Mouse (Mus musculus): ENCODE measurements around the gene Rpl41.
"Not testable (repeated sequence)": the region's sequence is repeated elsewhere in the genome, so short reads cannot be mapped to it uniquely, and the experiment has no call there.

The Rpl41 gene

GRCm38 (mm10) chr10:128556286-128556685, 7.2 kb upstream of the Rpl41 start:
- DNase-seq (ENCODE audit: low read depth, low spot score), result no peak

GRCm38 (mm10) chr10:128555567-128555966, 6.5 kb upstream of the Rpl41 start:
- not testable (repeated sequence) for DNase-seq (ENCODE audit: low read depth, low spot score)

GRCm38 (mm10) chr10:128550144-128550823, 1.2 kb upstream of the Rpl41 start:
- DNase-seq (ENCODE audit: low read depth, low spot score), result not testable (repeated sequence)

GRCm38 (mm10) chr10:128549682-128550057, 565 bp upstream of the Rpl41 start:
- DNase-seq (ENCODE audit: low read depth, low spot score), result not testable (repeated sequence)

DNA sequence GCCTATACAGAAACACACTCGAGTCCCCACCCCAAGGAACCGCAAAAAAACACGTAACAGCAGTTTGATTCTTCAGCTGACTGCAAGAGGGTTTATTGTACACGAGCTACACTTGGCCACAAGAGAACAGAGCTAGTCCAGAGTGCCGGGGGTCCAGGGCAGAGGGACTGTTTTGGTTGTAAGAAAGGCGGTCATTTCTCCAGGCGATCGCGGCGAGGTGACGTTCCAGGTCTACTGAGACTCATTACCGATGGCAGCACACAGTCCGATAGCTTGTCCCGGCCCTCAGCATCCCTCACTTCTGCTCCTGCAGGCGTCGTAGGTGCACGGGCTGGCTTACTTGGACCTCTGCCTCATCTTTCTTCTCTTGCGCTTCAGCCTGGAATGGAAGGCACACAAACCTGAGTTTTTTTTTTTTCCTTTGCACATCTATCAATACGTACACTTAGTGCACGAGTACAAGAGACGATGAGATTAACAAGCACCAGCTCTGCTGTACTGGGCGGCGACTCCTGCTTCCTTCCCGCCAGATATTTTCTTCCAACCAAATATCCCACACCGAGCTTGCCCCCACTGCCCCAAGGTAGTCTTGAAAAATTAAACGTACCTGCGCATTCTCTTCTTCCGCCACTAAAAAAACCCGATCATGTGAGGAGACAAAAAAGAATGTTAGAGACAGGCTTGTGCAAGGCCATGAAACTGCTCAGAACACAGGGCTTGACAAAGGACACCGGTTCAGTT, 884 bp downstream of the Rpl41 start:
- DNase-seq (ENCODE audit: low read depth, low spot score), result not testable (repeated sequence)

DNA sequence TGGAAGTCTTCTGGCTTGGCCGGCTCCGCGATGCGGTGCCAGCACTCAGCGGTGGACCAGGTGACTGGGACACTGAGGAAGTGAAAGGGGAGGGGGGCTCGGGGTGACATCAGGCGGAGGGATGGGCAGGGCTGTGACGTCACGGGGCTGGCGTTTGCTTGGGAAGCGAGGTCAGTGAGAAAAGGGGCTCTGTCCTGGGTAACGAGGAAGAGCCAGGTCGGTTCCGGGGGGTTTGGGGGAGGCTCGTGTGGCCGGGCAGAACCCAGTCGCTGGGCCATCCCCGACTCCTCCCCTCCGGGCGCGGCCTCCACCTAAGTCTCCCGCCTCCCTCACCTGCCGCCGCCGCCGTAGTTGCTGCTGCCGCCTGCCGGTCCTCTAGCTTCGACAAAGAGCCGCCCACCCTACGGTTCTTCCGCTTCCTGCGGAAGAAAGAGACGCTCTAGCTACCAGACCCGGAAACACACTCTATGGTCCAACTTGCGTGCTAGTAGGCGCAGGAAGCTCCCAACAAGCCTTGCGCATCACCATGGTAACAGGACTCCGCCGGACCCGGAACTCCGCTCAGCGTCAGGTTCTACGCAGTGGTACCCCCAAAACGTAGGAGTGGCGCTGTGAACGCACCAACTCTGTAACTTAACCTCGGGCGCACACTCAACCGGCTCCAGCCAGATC, 1.6 kb downstream of the Rpl41 start, which contains the start of gene Zc3h10:
Gene Zc3h10, minus strand, starts transcription at position 414 of the 672 bp plus-strand sequence.
- peak; percentile 98 for DNase-seq (ENCODE audit: low read depth, low spot score)

DNA sequence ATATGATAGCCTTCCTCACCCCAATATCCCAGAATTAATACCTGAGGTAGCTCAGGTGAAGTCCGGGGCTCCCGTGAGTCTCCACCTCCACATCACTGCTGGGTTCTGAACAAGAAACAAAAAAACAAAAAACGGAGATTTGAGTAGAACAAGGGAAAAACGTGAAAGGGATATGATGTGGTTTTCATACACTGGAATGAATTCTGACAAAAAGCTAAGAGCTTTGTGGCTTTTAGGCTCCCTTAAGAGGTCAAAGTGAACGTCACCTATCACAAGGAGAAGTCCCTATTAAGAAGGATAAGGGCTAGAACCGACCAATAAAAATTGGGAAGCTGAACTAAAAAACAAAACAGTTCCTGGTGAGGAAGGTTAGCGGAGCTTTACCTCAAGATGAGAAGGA, 2.3 kb downstream of the Rpl41 start:
- no peak for DNase-seq (ENCODE audit: low read depth, low spot score)

- peak; percentile 71 for DNase-seq (ENCODE audit: low read depth, low spot score)
These were observed 2.7 kb downstream of the Rpl41 start for GRCm38 (mm10) chr10:128546361-128546760.

- DNase-seq (ENCODE audit: low read depth, low spot score), result no peak
These were observed 3.6 kb downstream of the Rpl41 start for GRCm38 (mm10) chr10:128545570-128545898.

DNA sequence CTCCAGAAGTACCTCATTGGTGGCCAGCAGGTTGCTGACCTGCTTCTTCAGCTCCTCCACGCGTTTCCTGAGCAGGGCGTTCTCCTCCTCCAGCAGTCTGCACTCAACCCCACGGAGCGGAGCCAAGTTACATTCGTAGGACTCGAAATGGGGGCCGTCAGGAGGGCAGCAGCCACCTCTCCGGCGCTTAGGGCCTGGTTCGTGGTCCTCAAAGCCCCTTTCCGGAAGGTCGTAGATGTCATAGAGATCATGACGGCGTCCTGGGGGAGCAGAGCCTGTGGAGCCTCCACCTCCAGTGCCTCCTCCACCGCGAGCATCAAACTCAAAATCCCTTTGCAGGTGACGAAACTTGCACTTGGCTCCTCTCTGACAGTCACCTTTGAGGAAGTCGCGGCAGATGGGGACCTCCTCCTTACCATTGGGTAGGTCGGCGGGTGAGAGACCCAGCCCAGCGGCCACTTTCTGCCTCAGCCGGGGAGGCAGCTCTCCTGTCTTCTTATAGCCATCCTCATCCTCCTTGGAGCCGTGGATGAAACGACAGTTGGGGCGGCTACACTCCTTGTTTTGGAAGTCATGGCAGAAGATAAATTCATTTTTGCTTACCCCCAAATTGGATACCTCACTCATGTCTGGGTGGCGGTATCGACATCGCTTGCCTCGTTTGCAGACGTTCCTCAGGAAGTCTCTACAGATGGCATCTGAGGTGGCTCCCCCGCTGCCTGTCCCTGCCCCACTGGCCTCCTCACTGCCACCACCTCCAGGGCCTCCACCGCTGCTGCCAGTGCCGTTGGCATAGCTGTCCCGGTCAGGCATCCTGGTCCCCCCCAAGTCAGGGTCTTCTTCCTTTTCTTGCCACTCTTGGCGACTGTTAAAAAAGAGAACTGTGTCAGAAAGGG, 4.2 kb downstream of the Rpl41 start:
- DNase-seq (ENCODE audit: low read depth, low spot score), result no peak

DNA sequence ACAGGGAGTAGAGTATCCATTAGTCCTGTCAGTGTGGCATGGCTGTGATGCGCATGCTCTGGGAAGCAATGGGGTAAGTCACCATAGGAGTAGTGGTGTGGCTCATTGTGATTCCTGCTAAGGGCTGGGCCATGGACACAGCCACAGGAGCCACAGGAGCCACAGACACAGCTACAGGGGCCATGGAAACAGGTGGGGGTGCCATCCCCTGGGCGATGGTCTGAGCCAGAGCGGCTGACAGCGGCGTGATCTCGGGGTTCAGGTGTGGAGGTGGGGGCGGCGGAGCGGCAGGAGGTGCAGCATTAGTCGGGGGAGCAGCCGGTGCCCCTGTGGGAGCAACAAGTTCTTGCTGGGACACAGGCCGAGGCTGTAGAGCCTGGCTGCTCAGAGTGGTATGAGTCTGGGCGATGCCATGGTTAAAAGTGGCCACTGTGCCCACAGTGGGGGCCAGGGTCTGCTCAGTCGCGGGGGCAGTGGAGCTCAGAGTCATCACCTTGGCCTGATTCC, 4.9 kb downstream of the Rpl41 start:
- DNase-seq (ENCODE audit: low read depth, low spot score), result no peak

DNA sequence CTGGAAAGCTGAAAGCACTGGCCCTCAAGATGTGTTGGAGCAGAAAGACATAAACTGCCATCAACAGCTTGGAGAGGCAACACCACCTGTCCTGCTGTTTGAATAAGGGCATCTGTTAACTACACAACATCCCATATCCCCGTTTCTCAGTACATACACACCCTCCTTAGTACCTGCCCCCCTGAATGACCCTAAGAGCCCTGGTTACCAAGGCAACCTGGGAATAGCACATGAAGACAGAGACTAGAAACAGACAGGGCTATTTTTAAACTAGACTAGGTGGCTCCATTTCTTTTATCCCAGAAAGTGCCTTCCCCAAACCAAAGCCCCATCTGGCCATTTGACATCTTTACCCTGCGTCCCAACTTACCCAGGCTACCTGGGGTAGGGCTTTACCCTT, 6.0 kb downstream of the Rpl41 start:
- DNase-seq (ENCODE audit: low read depth, low spot score), result no peak

DNA sequence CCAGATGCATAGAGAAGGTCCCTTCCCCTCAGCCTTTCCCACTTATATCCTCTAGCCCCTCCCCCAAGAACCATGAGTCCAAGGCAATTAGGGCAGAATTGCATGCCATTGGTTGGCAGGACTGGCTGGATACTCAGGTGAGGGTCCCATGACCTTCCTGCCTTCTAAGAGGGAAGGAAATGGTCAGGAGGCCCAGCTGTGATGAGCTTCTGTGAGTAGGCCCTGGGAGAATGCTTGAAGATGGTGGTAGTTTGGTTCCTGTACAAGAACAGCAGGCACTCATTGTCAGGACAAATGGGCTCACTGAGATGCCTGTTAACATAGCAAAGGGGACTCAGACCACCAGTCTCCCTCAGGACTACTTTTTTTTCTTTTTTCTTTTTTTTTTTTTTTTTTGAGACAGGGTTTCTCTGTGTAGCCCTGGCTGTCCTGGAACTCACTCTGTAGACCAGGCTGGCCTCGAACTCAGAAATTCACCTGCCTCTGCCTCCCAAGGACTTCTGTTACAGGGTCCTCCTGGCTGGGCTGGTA, 10.7 kb downstream of the Rpl41 start:
- no peak for DNase-seq (ENCODE audit: low read depth, low spot score)

- DNase-seq (ENCODE audit: low read depth, low spot score), result peak; percentile 90
These were observed 12.7 kb downstream of the Rpl41 start for GRCm38 (mm10) chr10:128536266-128536940.

DNA sequence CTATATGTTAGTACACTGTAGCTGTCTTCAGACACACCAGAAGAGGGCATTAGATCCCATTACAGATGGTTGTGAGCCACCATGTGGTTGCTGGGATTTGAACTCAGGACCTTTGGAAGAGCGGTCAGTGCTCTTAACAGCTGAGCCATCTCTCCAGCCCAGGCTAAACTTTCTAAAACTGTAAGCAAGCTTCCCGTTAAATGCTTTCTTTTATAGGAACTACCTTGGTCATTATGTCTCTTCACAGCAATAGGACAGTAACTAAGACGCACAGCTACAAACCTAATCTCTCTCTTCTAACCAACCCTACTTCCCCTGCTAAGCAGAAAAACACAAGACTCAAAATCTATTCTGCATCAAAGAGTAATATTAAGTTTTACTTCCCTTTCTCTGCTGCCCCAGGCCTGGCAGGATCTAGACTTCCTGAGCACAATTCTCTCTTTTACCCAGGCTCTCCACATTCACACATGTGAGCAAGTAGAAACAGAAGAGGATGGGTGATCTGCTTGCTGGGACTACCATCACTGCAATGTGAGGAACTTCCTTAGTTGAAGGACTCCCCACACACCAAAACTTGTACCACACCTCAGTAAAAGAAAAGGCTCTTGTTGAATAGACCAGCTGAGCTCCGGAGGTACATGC, 13.4 kb downstream of the Rpl41 start:
- DNase-seq (ENCODE audit: low read depth, low spot score), result no peak

GRCm38 (mm10) chr10:128535206-128535605, 13.9 kb downstream of the Rpl41 start:
- no peak for DNase-seq (ENCODE audit: low read depth, low spot score)

GRCm38 (mm10) chr10:128526366-128527356, 22.4 kb downstream of the Rpl41 start:
- no peak for DNase-seq (ENCODE audit: low read depth, low spot score)

DNA sequence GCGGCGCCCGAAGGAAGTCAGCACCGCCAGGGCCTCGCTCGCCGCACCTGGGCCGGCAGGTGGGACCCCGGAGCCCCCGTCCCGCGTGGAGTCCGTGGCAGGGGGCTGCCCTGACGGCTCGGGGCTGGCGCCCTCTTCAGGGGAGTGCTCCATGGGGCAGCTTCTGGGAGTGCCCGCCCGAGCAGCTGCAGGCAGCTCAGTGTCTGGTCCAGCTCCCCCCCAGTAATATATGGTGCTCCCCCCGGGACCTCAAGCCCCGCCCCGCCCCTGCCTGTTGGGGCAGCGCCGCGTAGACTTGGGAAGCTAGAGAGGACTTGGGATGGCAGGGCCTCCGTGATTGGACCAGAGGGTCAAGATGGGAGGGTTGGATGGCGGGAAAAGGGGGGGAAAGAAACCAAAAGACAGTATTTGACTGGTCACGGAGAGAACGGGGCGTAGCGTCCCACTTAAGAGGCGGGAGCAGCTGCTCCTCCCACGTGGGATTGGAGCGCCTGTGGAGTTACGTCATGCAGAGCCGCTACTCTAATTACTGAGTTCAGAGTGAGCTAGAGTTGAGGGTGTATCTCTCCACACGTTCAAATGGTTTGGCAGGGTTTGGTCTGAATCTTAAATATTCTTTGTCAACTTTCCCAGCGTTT, 23.3 kb downstream of the Rpl41 start, which contains the start of gene Esyt1:
Gene Esyt1, minus strand, starts transcription at position 201 of the 638 bp plus-strand sequence.
- DNase-seq (ENCODE audit: low read depth, low spot score), result peak; percentile 97

Data from forelimb bud, embryonic 11.5 days (tissue).